Mouse (Mus musculus) ovary, postnatal 10 days (tissue): Measurements from ENCODE around the gene Zfp536.
"Not testable (repeated sequence)": the region's sequence is repeated elsewhere in the genome, so short reads cannot be mapped to it uniquely, and the experiment has no call there.

Experiments used
- DNase-seq: peaks from one replicate; pipeline ENCODE4 v3.0.0; 2022; ENCODE audit warnings: low spot score

Gene Zfp536

GRCm38 (mm10) chr7:37606472-37606871, 167.0 kb downstream of the Zfp536 start:
- DNase-seq, result no peak

GRCm38 (mm10) chr7:37603525-37603909, 169.9 kb downstream of the Zfp536 start:
- DNase-seq, result not testable (repeated sequence)

GRCm38 (mm10) chr7:37602871-37603524, 170.4 kb downstream of the Zfp536 start:
- no peak for DNase-seq

GRCm38 (mm10) chr7:37600318-37600717, 173.1 kb downstream of the Zfp536 start:
- DNase-seq, result no peak

GRCm38 (mm10) chr7:37594211-37595030, 179.0 kb downstream of the Zfp536 start:
- DNase-seq, result no peak

- DNase-seq, result no peak
These were observed 179.9 kb downstream of the Zfp536 start for GRCm38 (mm10) chr7:37593566-37593965.

GRCm38 (mm10) chr7:37586694-37587093, 186.7 kb downstream of the Zfp536 start:
- no peak for DNase-seq

- DNase-seq, result no peak
These were observed 192.2 kb downstream of the Zfp536 start for GRCm38 (mm10) chr7:37581262-37581661.

- no peak for DNase-seq
These were observed 192.9 kb downstream of the Zfp536 start for GRCm38 (mm10) chr7:37580554-37580953.

GRCm38 (mm10) chr7:37572021-37572420, 201.4 kb downstream of the Zfp536 start:
- no peak for DNase-seq

GRCm38 (mm10) chr7:37568811-37569500, 204.5 kb downstream of the Zfp536 start:
- DNase-seq, result no peak

- no peak for DNase-seq
These were observed 205.4 kb downstream of the Zfp536 start for GRCm38 (mm10) chr7:37568041-37568440.

- no peak for DNase-seq
These were observed 207.4 kb downstream of the Zfp536 start for GRCm38 (mm10) chr7:37566019-37566418.

- DNase-seq, result no peak
These were observed 208.1 kb downstream of the Zfp536 start for GRCm38 (mm10) chr7:37565371-37565770.

- no peak for DNase-seq
These were observed 208.8 kb downstream of the Zfp536 start for GRCm38 (mm10) chr7:37564644-37565043.

GRCm38 (mm10) chr7:37563831-37564400, 209.5 kb downstream of the Zfp536 start:
- no peak for DNase-seq

- no peak for DNase-seq
These were observed 210.3 kb downstream of the Zfp536 start for GRCm38 (mm10) chr7:37563171-37563574.

GRCm38 (mm10) chr7:37562505-37562904, 210.9 kb downstream of the Zfp536 start:
- no peak for DNase-seq

GRCm38 (mm10) chr7:37560581-37560980, 212.9 kb downstream of the Zfp536 start:
- no peak for DNase-seq

GRCm38 (mm10) chr7:37559851-37560250, 213.6 kb downstream of the Zfp536 start:
- DNase-seq, result no peak

- no peak for DNase-seq
These were observed 214.1 kb downstream of the Zfp536 start for GRCm38 (mm10) chr7:37559341-37559740.

- no peak for DNase-seq
These were observed 216.6 kb downstream of the Zfp536 start for GRCm38 (mm10) chr7:37556811-37557210.

- no peak for DNase-seq
These were observed 219.0 kb downstream of the Zfp536 start for GRCm38 (mm10) chr7:37554405-37554804.
